Mouse (Mus musculus) lung, adult 2 months (tissue): ENCODE data around the gene Khdc1c. TPM values are rescaled to one million over a fixed set of nuclear protein-coding genes. Genes with fewer than 3 reads are reported as not detected.
"Not testable (repeated sequence)": the region's sequence is repeated elsewhere in the genome, so short reads cannot be mapped to it uniquely, and the experiment has no call there.

Source experiments
- DNase-seq: peaks from one replicate; pipeline ENCODE4 v3.0.0; 2022
- H3K4me1 ChIP-seq: fragments of 200-500 bp; 2 replicates; pipeline ENCODE4 v1.6.1; 2011; ENCODE audit warnings: low read length; ENCODE audit not compliant: control insufficient read depth, insufficient read depth
- H3K4me3 ChIP-seq: fragments of 200-500 bp; replicated peaks from 2 replicates; pipeline ENCODE3; 2011; ENCODE audit warnings: low read depth, mild to moderate bottlenecking, control low read depth, low read length; ENCODE audit errors: extremely low read depth
- CTCF ChIP-seq: fragments of 200-500 bp; IDR thresholded peaks from 2 replicates; pipeline ENCODE4 v1.5.1; 2011; ENCODE audit warnings: mild to moderate bottlenecking, low read length, control low read depth; ENCODE audit not compliant: insufficient read depth
- POLR2A ChIP-seq: fragments of 200-500 bp; IDR thresholded peaks from 2 replicates; pipeline ENCODE4 v1.6.1; 2011; ENCODE audit warnings: low read depth, mild to moderate bottlenecking, control low read depth, low read length, borderline replicate concordance; ENCODE audit errors: extremely low read depth
- WGBS: fragments of 180-500 bp; shearing (Covaris S2); methylation state at CpG from one replicate; pipeline ENCODE4 v1.1.7; 2018; 5-methylcytosine and 5-hydroxymethylcytosine counted together
- polyA plus RNA-seq: library from polyadenylated mRNA; depleted of rRNA; stranded (reverse); fragments of >200 nt; gene quantifications from 2 replicates; pipeline ENCODE4 v1.2.3, GENCODE M21; 2012; rRNA removed

The Khdc1c gene
- not detected in 2 replicates for polyA plus RNA-seq

GRCm38 (mm10) chr1:21368031-21368430 is at the start of gene Khdc1c:
Gene Khdc1c (plus strand): TSS chr1:21368331.
- not testable (repeated sequence) for H3K4me1 ChIP-seq, H3K4me3 ChIP-seq, DNase-seq
- 46% methylated on average over 1 of the region's 1 CpGs for WGBS

- not testable (repeated sequence) for H3K4me3 ChIP-seq, DNase-seq, H3K4me1 ChIP-seq
- WGBS, result 89% methylated on average over 5 of the region's 5 CpGs
Observed at GRCm38 (mm10) chr1:21320271-21320670, 47.9 kb upstream of the Khdc1c start.

GRCm38 (mm10) chr1:21321656-21322055 is 46.5 kb upstream of the Khdc1c start:
- H3K4me3 ChIP-seq, result no peak overlapping the region
- no peaks in the 10 kb centered on the region for H3K4me1 ChIP-seq
- 86% methylated on average over 1 of the region's 1 CpGs for WGBS
- TF ChIP-seq POLR2A, result no peak
- TF ChIP-seq CTCF, result no peak
- no peak for DNase-seq

GRCm38 (mm10) chr1:21323996-21324574 is 44.0 kb upstream of the Khdc1c start:
- DNase-seq, result no peak
- no peaks in the 10 kb centered on the region for H3K4me1 ChIP-seq
- WGBS, result 78% methylated on average over 1 of the region's 1 CpGs

GRCm38 (mm10) chr1:21324633-21325032 is 43.5 kb upstream of the Khdc1c start:
- no peak for DNase-seq
- WGBS, result 67% methylated on average over 1 of the region's 1 CpGs
- Histone ChIP-seq H3K4me3 (no peak overlapping the region), H3K4me1 (no peaks in the 10 kb centered on the region)
- TF ChIP-seq CTCF (no peak), POLR2A (no peak)

More at GRCm38 (mm10) chr1:21323996-21324574, 44.0 kb upstream of the Khdc1c start:
- TF ChIP-seq CTCF, result no peak
- TF ChIP-seq POLR2A, result no peak
- no peak overlapping the region for H3K4me3 ChIP-seq

- 82% methylated on average over 7 of the region's 7 CpGs for WGBS
- TF ChIP-seq POLR2A, result no peak
- TF ChIP-seq CTCF, result no peak
- no peaks in the 10 kb centered on the region for H3K4me1 ChIP-seq
- DNase-seq, result no peak
- no peak overlapping the region for H3K4me3 ChIP-seq
Observed at GRCm38 (mm10) chr1:21326733-21327132, 41.4 kb upstream of the Khdc1c start.

GRCm38 (mm10) chr1:21331161-21331560 is 37.0 kb upstream of the Khdc1c start:
- H3K4me3 ChIP-seq, H3K4me1 ChIP-seq, DNase-seq: not testable (repeated sequence)

GRCm38 (mm10) chr1:21333222-21333973 is 34.7 kb upstream of the Khdc1c start:
- no peak for DNase-seq
- Histone ChIP-seq H3K4me3 (no peak overlapping the region), H3K4me1 (no peaks in the 10 kb centered on the region)
- 60% methylated on average over 16 of the region's 16 CpGs for WGBS
- TF ChIP-seq POLR2A (no peak), CTCF (no peak)

GRCm38 (mm10) chr1:21335836-21336235 is 32.3 kb upstream of the Khdc1c start:
- TF ChIP-seq POLR2A (no peak), CTCF (no peak)
- no peak overlapping the region for H3K4me3 ChIP-seq
- H3K4me1 ChIP-seq, result no peaks in the 10 kb centered on the region
- no peak for DNase-seq

GRCm38 (mm10) chr1:21340745-21341144 is 27.4 kb upstream of the Khdc1c start:
- Histone ChIP-seq H3K4me1 (no peaks in the 10 kb centered on the region), H3K4me3 (no peak overlapping the region)
- DNase-seq, result no peak
- TF ChIP-seq POLR2A (no peak), CTCF (no peak)
- WGBS, result 94% methylated on average over 1 of the region's 1 CpGs

GRCm38 (mm10) chr1:21344253-21344652 is 23.9 kb upstream of the Khdc1c start:
- peak; percentile 36 for TF ChIP-seq CTCF
- TF ChIP-seq POLR2A, result no peak

GRCm38 (mm10) chr1:21344752-21345151 is 23.4 kb upstream of the Khdc1c start:
- not testable (repeated sequence) for DNase-seq, H3K4me1 ChIP-seq, H3K4me3 ChIP-seq
- WGBS, result 67% methylated on average over 7 of the region's 7 CpGs

More at GRCm38 (mm10) chr1:21344253-21344652, 23.9 kb upstream of the Khdc1c start:
- WGBS, result 58% methylated on average over 4 of the region's 4 CpGs
- no peaks in the 10 kb centered on the region for H3K4me1 ChIP-seq
- no peak overlapping the region for H3K4me3 ChIP-seq
- DNase-seq, result peak; percentile 23
